Mouse (Mus musculus) 3T3-L1 (cell line): ENCODE measurements around the gene Olfr507.
"Not testable (repeated sequence)": the region's sequence is repeated elsewhere in the genome, so short reads cannot be mapped to it uniquely, and the experiment has no call there.

Experiments
- DNase-seq: peaks from one replicate; pipeline ENCODE4 v3.0.0-alpha.2; 2015; ENCODE audit warnings: low read depth, low spot score

Gene Olfr507

GRCm38 (mm10) chr7:108621514-108621913, at the start of gene Olfr507:
Olfr507 (plus strand) TSS chr7:108621814.
- no peak for DNase-seq

- no peak for DNase-seq
These were observed 31.8 kb upstream of the Olfr507 start for GRCm38 (mm10) chr7:108589797-108590196.

GRCm38 (mm10) chr7:108601916-108602315, 19.7 kb upstream of the Olfr507 start:
- DNase-seq: not testable (repeated sequence)

GRCm38 (mm10) chr7:108610487-108610886, 11.1 kb upstream of the Olfr507 start, which contains the start of gene Olfr506:
Olfr506 (plus strand) TSS chr7:108610787.
- no peak for DNase-seq

GRCm38 (mm10) chr7:108614110-108614509, 7.5 kb upstream of the Olfr507 start:
- no peak for DNase-seq

- DNase-seq: not testable (repeated sequence)
These were observed 4.8 kb upstream of the Olfr507 start for GRCm38 (mm10) chr7:108616781-108617180.

- DNase-seq: no peak
These were observed 8.1 kb downstream of the Olfr507 start, which contains the start of gene Olfr508 for GRCm38 (mm10) chr7:108629694-108630093. Olfr508 (plus strand) TSS chr7:108629994.

GRCm38 (mm10) chr7:108651806-108652205, 30.2 kb downstream of the Olfr507 start, which contains the start of gene Olfr509:
Olfr509 (minus strand) TSS chr7:108651906.
- no peak for DNase-seq

GRCm38 (mm10) chr7:108662419-108662818, 40.8 kb downstream of the Olfr507 start:
- no peak for DNase-seq

- no peak for DNase-seq
These were observed 44.5 kb downstream of the Olfr507 start, which contains the start of gene Olfr510 for GRCm38 (mm10) chr7:108666118-108666517. Olfr510 (plus strand) TSS chr7:108666418.

GRCm38 (mm10) chr7:108671058-108671457, 49.4 kb downstream of the Olfr507 start:
- no peak for DNase-seq
